Mouse (Mus musculus): ENCODE results near the gene Wfdc10. TPM values are rescaled to one million over a fixed set of nuclear protein-coding genes. Genes with fewer than 3 reads are reported as not detected.
"Not testable (repeated sequence)": the region's sequence is repeated elsewhere in the genome, so short reads cannot be mapped to it uniquely, and the experiment has no call there.

Wfdc10 gene
- total RNA-seq (2022), result not detected

GRCm38 (mm10) chr2:164655858-164656257 lies at the start of gene Wfdc10:
Gene Wfdc10 (plus strand): TSS chr2:164656046.
- DNase-seq, result peak; percentile 9

GRCm38 (mm10) chr2:164608781-164609180 lies 47.1 kb upstream of the Wfdc10 start:
- DNase-seq, result peak; percentile 21

GRCm38 (mm10) chr2:164613471-164613870 lies 42.4 kb upstream of the Wfdc10 start, which contains the start of the genes Wfdc6b and Wfdc8:
Gene Wfdc6b (plus strand): TSS chr2:164613522.
Gene Wfdc8 (minus strand): TSS chr2:164613626.
- DNase-seq, result not testable (repeated sequence)

- no peak for DNase-seq
Measured at GRCm38 (mm10) chr2:164615386-164615785, 40.5 kb upstream of the Wfdc10 start.

- no peak for DNase-seq
Measured at GRCm38 (mm10) chr2:164619050-164619449, 36.8 kb upstream of the Wfdc10 start.

GRCm38 (mm10) chr2:164621775-164622174 lies 34.1 kb upstream of the Wfdc10 start:
- DNase-seq, result no peak

GRCm38 (mm10) chr2:164635266-164635665 lies 20.6 kb upstream of the Wfdc10 start:
- DNase-seq, result no peak

GRCm38 (mm10) chr2:164638696-164639095 lies 17.1 kb upstream of the Wfdc10 start, which contains the start of gene Wfdc16:
Gene Wfdc16 (minus strand): TSS chr2:164638796.
- no peak for DNase-seq

- no peak for DNase-seq
Measured at GRCm38 (mm10) chr2:164641129-164641528, 14.7 kb upstream of the Wfdc10 start.

- no peak for DNase-seq
Measured at GRCm38 (mm10) chr2:164641881-164642673, 13.8 kb upstream of the Wfdc10 start.

- no peak for DNase-seq
Measured at GRCm38 (mm10) chr2:164656483-164656882, 637 bp downstream of the Wfdc10 start, which contains the start of gene Wfdc9. Gene Wfdc9 (minus strand): TSS chr2:164656583.

GRCm38 (mm10) chr2:164664851-164665250 lies 9.0 kb downstream of the Wfdc10 start:
- DNase-seq, result no peak

- DNase-seq, result no peak
Measured at GRCm38 (mm10) chr2:164670261-164670660, 14.4 kb downstream of the Wfdc10 start.

- DNase-seq, result no peak
Measured at GRCm38 (mm10) chr2:164670938-164671337, 15.1 kb downstream of the Wfdc10 start.

- no peak for DNase-seq
Measured at GRCm38 (mm10) chr2:164673987-164674386, 18.1 kb downstream of the Wfdc10 start, which contains the start of gene Wfdc11. Gene Wfdc11 (minus strand): TSS chr2:164674087.

GRCm38 (mm10) chr2:164676103-164676502 lies 20.3 kb downstream of the Wfdc10 start:
- no peak for DNase-seq

- no peak for DNase-seq
Measured at GRCm38 (mm10) chr2:164676916-164677685, 21.3 kb downstream of the Wfdc10 start.

- DNase-seq, result peak; percentile 15
Measured at GRCm38 (mm10) chr2:164678848-164679625, 23.2 kb downstream of the Wfdc10 start.

- DNase-seq, result no peak
Measured at GRCm38 (mm10) chr2:164679906-164680305, 24.1 kb downstream of the Wfdc10 start.

- no peak for DNase-seq
Measured at GRCm38 (mm10) chr2:164684807-164685206, 29.0 kb downstream of the Wfdc10 start, which contains the start of gene Wfdc13. Gene Wfdc13 (plus strand): TSS chr2:164685107.

- DNase-seq, result no peak
Measured at GRCm38 (mm10) chr2:164698201-164698600, 42.4 kb downstream of the Wfdc10 start, which contains the start of gene Spint4. Gene Spint4 (plus strand): TSS chr2:164698501.

GRCm38 (mm10) chr2:164700959-164701358 lies 45.1 kb downstream of the Wfdc10 start:
- no peak for DNase-seq
